Mouse (Mus musculus) testis, adult 2 months (tissue): ENCODE data around the gene Huwe1. TPM values are rescaled to one million over a fixed set of nuclear protein-coding genes. Genes with fewer than 3 reads are reported as not detected.

Experiments
- H3K27ac ChIP-seq: fragments of 200-500 bp; 2 replicates; pipeline ENCODE4 v1.5.1; 2012; ENCODE audit warnings: low read depth, low read length; ENCODE audit not compliant: control insufficient read depth, insufficient read depth
- H3K27me3 ChIP-seq: fragments of 200-500 bp; 2 replicates; pipeline ENCODE4 v1.6.1; 2012; ENCODE audit warnings: mild to moderate bottlenecking, low read length, moderate library complexity; ENCODE audit not compliant: control insufficient read depth, insufficient read depth
- H3K36me3 ChIP-seq: fragments of 200-500 bp; 2 replicates; pipeline ENCODE4 v1.6.1; 2012; ENCODE audit warnings: mild to moderate bottlenecking, low read length; ENCODE audit not compliant: control insufficient read depth, insufficient read depth
- H3K4me1 ChIP-seq: fragments of 200-500 bp; 2 replicates; pipeline ENCODE4 v1.6.1; 2012; ENCODE audit warnings: low read length; ENCODE audit not compliant: control insufficient read depth, insufficient read depth
- H3K4me3 ChIP-seq: fragments of 200-500 bp; 2 replicates; pipeline ENCODE4 v1.5.1; 2012; ENCODE audit warnings: low read depth, mild to moderate bottlenecking, low read length, moderate library complexity, mixed read lengths; ENCODE audit not compliant: control insufficient read depth
- CTCF ChIP-seq: fragments of 200-500 bp; IDR thresholded peaks from 2 replicates; pipeline ENCODE4 v1.5.1; 2012; ENCODE audit warnings: low read depth, mild to moderate bottlenecking, inconsistent platforms, low read length, moderate library complexity; ENCODE audit not compliant: control insufficient read depth, insufficient read depth, insufficient replicate concordance
- POLR2A ChIP-seq: fragments of 200-500 bp; IDR thresholded peaks from 2 replicates; pipeline ENCODE4 v1.6.1; 2012; ENCODE audit warnings: low read depth, mild to moderate bottlenecking, inconsistent platforms, low read length, moderate library complexity; ENCODE audit not compliant: control insufficient read depth
- polyA plus RNA-seq: library from polyadenylated mRNA; depleted of rRNA; stranded (reverse); fragments of >200 nt; gene quantifications from 2 replicates; pipeline ENCODE4 v1.2.3, GENCODE M21; 2012

The Huwe1 gene
- polyA plus RNA-seq, 1 experiment, result 22.7 TPM

- H3K36me3 ChIP-seq, result no peaks in the 10 kb centered on the region
- H3K27me3 ChIP-seq, result no peaks in the 10 kb centered on the region
- peak overlapping the region; percentile 83 for H3K27ac ChIP-seq
- no peaks in the 10 kb centered on the region for H3K4me1 ChIP-seq
- H3K4me3 ChIP-seq, result peak overlapping the region; percentile 95
- TF ChIP-seq POLR2A (no peak), CTCF (0 out of 2 replicates have a peak, but pooled peaks have one; percentile 2)
These were observed 3.1 kb downstream of the Huwe1 start for GRCm38 (mm10) chrX:151803777-151804101.

DNA sequence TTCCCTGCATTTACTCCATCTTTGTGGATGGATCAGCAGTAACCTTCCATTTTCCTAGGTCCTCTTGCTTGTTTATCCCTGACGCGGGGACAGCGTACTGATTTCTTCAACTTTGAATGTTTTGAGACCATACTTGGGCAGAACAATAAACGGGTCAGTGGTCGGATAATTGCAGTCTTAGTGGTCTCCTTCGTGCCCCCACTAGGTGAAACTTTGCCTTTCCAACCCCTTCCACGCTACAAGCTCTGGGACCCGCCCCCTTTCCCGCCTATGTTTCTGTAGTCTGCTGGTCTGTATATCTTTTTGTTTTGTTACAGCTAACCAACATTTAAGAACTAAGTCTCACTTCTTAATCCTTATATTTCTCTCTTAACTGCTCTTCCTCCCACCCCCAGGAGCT lies 3.8 kb downstream of the Huwe1 start:
- Histone ChIP-seq H3K27me3 (no peaks in the 10 kb centered on the region), H3K4me1 (no peaks in the 10 kb centered on the region), H3K4me3 (peak overlapping the region; percentile 95), H3K27ac (peak overlapping the region; percentile 49), H3K36me3 (no peaks in the 10 kb centered on the region)
- TF ChIP-seq CTCF, result no peak
- TF ChIP-seq POLR2A, result no peak

DNA sequence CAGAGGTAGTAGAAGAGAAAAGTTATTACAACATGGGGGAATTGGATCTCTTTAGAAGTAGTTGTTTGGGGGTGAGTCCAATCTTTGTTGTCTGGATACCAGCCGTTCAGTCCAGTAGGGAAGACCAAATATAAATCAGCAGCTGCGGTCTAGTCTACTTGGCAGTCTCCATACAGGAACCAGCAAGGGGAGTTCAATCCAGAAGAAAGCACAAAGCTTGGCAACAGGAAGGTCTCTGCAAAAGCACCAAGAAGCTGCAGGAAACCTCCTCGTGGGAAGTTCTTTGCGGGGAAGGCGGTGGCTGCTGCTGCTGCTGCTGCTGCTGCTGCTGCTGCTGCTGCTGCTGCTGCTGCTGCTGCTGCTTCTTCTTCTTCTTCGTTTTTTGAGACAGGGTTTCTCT lies 10.9 kb downstream of the Huwe1 start:
- no peaks in the 10 kb centered on the region for H3K36me3 ChIP-seq
- no peak overlapping the region for H3K4me3 ChIP-seq
- H3K27me3 ChIP-seq, result no peaks in the 10 kb centered on the region
- no peak overlapping the region for H3K27ac ChIP-seq
- H3K4me1 ChIP-seq, result no peaks in the 10 kb centered on the region
- TF ChIP-seq POLR2A (no peak), CTCF (no peak)

GRCm38 (mm10) chrX:151813656-151814055 lies 13.0 kb downstream of the Huwe1 start:
- Histone ChIP-seq H3K4me1 (no peaks in the 10 kb centered on the region), H3K36me3 (no peaks in the 10 kb centered on the region), H3K27me3 (no peaks in the 10 kb centered on the region), H3K27ac (no peak overlapping the region), H3K4me3 (no peak overlapping the region)
- TF ChIP-seq CTCF (no peak), POLR2A (no peak)

DNA sequence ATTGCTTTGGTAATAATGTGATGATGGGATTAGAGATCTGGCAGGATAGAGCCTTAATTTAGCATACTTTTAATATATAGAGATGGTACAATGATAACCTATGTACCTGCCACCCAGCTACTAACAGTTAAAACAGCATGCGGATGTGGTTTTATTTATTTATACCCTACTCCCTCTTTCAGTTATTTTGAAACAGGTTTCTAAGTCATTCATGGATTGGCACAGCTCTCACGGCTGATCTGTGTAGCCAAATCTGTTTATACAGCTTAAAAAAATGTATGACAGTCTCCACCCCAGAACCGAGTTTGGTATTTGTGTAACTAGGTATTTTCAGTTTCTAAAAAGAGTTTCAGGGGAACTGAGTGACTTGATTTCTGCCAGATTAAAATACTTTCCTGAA lies 17.1 kb downstream of the Huwe1 start:
- H3K27me3 ChIP-seq, result no peaks in the 10 kb centered on the region
- no peak overlapping the region for H3K4me3 ChIP-seq
- no peak overlapping the region for H3K27ac ChIP-seq
- H3K36me3 ChIP-seq, result no peaks in the 10 kb centered on the region
- no peaks in the 10 kb centered on the region for H3K4me1 ChIP-seq
- TF ChIP-seq CTCF, result no peak
- TF ChIP-seq POLR2A, result no peak

GRCm38 (mm10) chrX:151828971-151829370 lies 28.4 kb downstream of the Huwe1 start:
- H3K27me3 ChIP-seq, result no peaks in the 10 kb centered on the region
- TF ChIP-seq POLR2A, result no peak
- no peak for TF ChIP-seq CTCF

DNA sequence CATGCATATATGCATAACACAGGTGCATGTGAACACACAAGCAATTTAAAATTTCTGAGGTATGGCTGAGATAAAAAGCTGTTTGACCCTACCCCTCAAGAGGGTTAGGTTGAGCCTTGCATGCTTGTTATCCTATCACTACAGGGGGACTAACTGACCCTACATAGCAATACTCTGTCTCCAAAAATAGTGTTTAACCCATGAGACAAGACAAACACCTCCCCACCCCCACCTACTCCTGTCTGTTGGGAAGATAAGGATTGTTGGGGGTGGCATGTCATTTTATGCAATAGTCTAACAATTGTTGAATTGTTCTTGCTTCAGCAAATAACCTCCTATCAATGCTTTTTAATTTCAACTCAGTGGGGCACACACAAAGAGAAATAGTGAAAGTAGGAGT lies 30.7 kb downstream of the Huwe1 start:
- Histone ChIP-seq H3K27me3 (no peaks in the 10 kb centered on the region), H3K4me1 (no peaks in the 10 kb centered on the region)
- no peak for TF ChIP-seq CTCF
- TF ChIP-seq POLR2A, result no peak

More at GRCm38 (mm10) chrX:151828971-151829370, 28.4 kb downstream of the Huwe1 start:
- H3K27ac ChIP-seq, result no peak overlapping the region
- no peaks in the 10 kb centered on the region for H3K36me3 ChIP-seq
- H3K4me3 ChIP-seq, result no peak overlapping the region
- no peaks in the 10 kb centered on the region for H3K4me1 ChIP-seq

DNA sequence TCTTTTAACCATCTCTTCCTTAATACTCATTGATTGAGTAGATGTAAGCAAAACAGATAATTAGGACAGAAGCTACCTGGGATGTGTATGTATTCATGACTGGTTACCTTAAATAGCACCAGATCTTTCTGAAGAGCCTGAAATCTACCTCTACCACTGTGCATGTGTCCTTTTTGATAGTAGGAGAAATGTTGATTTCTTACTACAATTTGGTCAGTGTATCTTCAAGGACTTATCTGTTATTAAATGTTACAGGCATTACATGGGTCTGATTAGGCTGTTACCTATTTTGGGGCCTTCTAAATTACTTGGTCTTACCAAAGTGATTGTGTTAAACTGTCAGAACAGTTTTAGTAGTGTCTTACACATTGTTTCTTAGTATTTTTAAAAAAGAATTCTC lies 32.4 kb downstream of the Huwe1 start:
- no peak overlapping the region for H3K4me3 ChIP-seq
- no peaks in the 10 kb centered on the region for H3K27me3 ChIP-seq
- TF ChIP-seq POLR2A (no peak), CTCF (no peak)
- no peak overlapping the region for H3K27ac ChIP-seq
- H3K4me1 ChIP-seq, result no peaks in the 10 kb centered on the region
- no peaks in the 10 kb centered on the region for H3K36me3 ChIP-seq

More for the DNA sequence above, 30.7 kb downstream of the Huwe1 start:
- no peaks in the 10 kb centered on the region for H3K36me3 ChIP-seq
- H3K4me3 ChIP-seq, result no peak overlapping the region
- no peak overlapping the region for H3K27ac ChIP-seq
